Mouse (Mus musculus) spleen, postnatal 4 days (tissue): ENCODE data around the gene Dnm1.

ENCODE experiments used
- DNase-seq, 2 experiments: peaks; one replicate each; pipeline ENCODE4 v3.0.0; 2022; ENCODE audit warnings: low spot score in 2 of 2

Gene Dnm1

DNA sequence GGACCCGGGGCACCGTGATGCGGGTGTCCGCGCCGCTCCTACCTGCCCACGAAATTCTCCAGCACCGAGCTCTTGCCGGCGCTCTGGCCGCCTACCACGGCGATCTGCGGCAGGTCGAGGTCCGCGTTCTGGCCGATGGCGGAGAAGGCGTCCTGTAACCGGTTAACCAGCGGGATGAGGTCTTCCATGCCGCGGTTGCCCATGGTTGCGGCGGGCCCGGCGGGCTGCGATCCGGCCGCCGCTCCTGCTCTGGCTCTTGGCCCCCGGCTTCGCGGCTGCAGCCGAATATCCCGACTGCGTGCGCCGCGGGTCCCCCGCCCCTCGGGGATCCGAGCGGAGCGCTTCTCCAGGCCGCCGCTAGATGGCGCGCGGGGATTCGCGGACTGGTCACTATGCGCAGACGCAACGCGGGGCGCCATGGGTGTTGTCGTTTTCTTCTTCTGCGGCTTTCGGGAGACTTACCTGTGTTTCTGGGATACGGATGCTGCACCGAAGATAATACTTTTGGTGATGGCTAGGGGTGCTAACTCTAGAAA, at the start of gene Dnm1:
Gene Dnm1 (minus strand): TSS at position 332 of the 536 bp plus-strand sequence.
- peak; percentile 87 to 98 for DNase-seq

DNA sequence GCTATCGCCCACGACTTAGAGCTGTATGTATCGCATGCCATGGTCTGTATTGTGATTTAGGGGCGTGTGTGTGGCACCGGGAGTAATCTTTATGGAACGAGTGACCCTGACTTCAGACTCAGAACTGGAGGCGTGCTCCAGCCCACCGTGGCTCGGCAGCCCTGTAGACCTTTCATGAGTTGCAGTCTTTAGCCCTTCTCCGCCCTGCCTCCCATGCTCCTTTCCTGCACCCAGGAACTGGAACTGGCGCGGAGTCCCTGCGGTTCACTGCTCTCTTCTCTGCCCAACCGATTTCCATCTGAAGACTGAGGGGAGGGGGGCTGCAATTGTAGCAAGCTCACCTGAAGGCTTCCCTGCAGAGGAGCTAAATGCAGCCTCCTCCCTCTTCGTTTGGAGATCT, 43.6 kb upstream of the Dnm1 start:
- DNase-seq, result no peak

DNA sequence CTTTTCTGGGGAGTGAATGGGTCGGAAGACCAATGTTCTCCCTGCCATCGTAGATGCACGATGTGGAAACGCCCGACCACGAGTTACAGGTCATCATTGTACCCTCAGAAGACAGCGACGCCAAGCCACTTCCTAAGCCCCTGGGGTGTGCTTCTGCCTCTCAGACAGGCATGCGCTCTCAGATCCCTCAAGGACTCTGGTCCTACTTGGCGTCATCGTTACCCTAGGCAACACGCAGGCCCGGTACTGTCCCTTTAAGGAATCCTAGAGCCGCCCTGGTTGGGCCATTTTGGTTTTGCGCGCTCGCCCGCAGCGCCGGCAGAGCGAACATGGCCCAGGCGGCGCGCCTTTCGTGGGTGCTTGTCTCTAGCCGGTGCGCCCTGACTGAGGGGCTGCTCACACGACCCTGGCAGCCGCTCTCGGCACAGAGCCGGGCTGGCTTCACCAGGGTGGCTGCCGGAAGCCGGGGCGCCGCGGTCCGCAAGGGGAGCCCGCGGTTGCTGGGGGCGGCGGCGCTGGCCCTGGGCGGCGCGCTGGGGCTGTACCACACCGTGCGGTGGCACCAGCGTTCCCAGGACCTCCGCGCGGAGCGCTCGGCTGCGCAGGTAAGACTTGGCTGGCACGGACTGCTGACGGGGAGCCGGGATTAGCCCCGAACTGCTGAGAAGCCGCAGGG, 42.9 kb upstream of the Dnm1 start:
- peak; percentile 79 to 89 for DNase-seq

DNA sequence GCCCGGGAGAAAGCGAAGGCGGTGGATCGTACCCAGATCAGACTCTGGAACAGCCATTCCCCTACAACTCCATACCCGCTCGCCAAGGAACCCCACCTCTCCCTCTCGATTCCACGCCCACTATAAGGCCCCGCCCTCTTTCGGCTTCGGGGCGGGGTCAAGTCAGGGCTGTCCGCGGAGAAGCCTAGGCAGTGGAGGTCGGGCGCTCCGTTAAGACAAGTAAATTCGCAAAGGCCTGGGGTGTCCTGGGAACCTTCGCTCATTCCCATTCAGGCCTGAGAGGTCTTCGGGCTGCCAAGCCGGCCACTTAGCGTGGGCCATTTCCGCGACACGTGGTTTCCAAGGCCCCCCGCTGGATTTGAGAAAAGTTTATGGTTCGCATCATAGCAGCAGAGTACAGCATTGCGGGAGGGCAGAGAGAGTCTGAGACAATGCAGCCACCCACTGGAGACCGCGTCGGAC, 42.4 kb upstream of the Dnm1 start, which contains the start of gene Ptges2:
Gene Ptges2 (plus strand): TSS at position 413 of the 462 bp plus-strand sequence.
- DNase-seq, result peak; percentile 93 to 95

DNA sequence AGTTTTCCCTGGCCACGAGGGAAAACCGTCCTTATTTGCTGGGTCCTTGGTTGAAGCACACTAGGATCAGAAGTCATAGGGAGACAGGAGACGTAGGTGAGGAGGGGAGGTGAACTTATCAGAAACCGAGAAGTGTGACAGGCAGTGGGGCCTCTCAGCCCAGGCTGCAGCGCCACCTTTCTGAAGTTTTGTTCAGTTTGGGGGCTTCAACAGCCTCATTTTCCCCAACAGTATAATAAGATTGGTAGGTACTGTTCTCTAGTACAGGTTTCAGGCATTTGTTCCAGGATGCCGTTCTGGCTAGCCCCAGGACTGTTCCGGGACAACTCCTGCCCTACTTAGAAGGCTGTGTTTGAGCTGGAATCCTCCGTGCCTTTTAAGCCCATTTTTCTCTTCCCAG, 41.8 kb upstream of the Dnm1 start:
- DNase-seq, result peak; percentile 59 to 76

DNA sequence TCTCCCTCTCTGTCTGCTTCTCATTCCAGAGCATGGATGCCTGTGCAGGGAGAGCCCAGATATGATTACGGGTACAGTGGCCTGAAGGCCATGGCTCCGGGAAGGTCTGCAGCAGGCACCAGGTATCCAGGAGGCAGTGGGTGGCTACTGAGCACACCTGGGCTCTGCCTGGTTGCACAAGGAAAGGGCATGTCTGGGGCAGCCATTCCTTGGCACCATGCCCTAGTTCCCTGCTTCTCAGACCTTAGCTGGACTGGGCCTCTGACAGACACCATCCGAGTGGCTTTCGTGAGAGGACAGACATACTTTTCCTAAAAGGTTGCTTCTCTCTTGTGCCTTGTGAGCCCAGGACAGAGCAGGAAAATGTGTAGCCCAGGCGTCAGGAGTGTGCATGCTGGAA, 38.9 kb upstream of the Dnm1 start:
- no peak for DNase-seq

DNA sequence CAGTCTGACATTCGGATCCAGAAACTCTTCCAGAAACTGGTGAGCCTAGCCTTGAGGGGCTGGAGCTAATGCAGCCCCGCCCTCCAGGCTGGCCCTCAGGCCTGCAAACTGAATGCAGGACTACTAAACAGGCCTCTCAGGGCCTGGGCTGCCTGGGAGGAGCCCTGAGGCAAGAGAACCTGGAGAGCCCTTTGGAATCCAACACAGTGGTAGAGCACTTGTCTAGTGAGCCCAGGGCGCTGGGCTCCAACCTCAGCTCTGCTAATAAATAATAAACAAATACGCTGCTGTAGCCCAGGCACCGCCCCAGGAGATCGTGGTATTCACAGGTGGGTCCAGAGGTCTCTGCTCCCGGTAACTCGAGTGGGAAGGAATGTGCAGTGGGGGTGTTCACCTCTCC, 37.7 kb upstream of the Dnm1 start:
- DNase-seq, result no peak

DNA sequence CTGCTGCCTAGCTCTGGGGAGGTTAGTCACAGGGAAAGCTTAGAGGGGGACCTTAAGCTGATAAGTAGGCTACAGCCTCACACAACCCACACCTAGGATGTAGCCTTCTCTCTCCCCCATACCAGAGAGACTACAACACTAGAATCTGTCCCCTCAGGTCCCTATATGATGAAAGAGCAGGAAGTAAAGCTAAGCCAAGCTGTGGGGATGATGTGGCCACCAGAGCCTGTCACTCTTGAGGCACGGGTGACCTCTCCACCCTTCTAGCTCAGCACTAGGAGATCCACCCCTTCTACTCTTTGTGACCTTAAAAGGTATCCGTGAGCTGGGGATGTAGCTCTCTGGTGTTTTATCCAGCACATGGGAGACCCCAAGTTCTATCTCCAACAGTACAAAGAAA, 36.0 kb upstream of the Dnm1 start:
- no peak for DNase-seq

DNA sequence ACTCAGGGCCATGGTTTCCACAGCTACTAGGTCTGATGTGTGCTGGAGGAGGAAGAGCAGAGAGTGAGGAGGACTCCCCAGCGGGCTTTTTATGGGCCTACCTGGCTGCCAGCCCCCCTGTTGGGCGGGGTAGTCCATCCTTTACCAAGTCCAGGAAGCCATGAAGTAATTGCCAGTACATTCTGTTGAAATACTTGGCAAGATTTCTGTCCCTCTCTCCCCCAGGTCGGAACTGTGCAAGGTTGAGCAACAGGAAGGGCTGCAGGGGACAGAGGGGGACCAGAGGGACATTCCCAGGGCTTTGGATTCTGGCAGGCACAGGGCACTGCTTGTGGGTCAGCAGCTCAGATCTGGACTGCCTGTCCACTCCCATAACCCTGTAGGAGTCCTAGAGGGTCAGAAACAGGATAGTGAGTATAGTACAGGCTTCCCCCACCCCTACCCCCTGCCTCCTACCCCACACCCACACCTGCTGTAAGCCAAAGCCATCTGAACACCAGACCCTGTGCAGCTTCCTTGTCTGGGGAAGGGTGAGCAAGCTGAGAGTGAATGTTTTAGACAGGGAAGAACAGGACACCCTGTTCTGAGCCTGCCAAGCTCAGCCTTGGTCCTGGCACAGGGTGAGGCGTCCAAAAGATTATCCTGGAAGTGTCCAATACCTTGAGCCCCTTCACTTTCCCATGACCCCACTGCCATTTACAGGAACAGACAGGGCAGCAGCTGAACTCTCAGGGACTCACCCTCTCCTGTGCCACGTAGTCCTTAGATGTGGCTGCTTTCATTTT, 34.8 kb upstream of the Dnm1 start, which contains the start of gene Lcn2:
Gene Lcn2 (minus strand): TSS at position 547 of the 785 bp plus-strand sequence.
- no peak for DNase-seq

DNA sequence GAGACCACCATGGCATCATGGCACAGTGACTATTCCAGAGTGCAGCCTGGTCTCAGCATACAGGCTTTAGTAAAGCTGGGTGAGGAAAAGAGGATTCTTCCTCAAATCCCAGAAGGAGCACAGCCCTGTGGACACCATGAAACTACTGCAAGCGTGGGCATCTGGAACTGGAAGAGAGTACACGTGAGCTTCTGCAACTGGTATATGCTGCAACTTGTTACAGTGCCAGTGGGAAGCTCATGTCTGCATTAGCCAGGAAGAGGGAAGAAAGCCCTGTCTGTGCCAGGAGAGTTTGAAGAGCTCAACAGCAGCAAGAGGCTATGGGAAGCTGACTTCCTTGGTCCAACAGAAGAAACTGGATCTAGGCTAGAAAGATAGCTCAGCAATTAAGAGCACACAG, 29.6 kb upstream of the Dnm1 start:
- DNase-seq, result no peak

DNA sequence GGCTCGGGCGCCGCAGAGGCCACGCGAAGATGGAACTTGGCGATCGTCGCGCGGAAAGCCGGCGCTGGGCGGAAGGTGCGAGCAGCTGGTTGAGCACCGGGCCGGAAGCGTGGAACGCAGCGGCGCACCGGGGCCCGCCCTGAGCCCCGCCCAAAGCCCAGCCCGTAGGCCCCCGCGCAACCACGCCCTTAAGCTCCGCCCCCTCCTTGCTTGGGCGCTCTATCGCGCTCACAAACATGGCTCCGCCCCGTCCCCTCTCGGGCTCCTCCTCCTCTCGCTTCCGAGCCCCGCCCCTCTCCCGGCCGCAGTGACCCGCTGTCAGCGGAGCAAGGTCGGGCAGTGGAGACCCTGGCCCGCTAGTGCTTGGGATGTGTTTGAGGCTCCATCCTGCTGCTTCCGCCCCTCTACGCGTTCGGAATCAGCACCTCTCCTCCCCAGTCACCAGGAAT, 28.7 kb upstream of the Dnm1 start, which contains the start of gene 1110008P14Rik:
Gene 1110008P14Rik (minus strand): TSS at position 164 of the 449 bp plus-strand sequence.
- DNase-seq, result peak; percentile 98 to 99

DNA sequence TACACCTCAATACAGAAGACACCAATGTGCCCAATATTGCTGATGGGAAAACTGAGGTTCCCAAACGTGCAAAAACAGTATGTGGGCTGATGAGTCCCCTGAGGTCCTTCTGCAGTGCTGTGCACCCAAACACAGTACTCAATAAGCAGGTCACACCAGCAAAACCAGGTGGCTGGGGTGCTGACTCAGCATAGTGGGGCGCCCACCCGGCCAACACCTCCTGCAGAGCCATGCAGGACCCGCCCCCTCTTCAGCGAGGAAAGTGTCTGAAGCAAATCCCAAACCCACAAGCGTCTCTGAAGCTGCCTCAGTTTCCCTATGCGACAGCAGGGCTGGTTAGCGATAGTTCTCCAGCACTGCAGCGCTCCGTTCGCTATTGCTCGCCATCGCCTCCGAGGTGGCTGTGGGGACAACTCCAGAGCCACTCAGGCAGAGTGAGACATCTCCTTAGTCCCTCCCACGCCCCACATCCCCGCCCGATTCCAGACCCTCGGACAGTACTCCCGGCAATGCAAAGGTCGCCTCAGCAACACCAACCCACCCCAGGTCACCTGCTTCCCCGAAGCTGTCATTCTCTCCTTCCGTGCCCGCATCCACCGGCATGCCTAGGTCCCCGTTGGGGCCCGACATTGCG, 28.1 kb upstream of the Dnm1 start:
- peak in 1 of 2 experiments; percentile 42 for DNase-seq

DNA sequence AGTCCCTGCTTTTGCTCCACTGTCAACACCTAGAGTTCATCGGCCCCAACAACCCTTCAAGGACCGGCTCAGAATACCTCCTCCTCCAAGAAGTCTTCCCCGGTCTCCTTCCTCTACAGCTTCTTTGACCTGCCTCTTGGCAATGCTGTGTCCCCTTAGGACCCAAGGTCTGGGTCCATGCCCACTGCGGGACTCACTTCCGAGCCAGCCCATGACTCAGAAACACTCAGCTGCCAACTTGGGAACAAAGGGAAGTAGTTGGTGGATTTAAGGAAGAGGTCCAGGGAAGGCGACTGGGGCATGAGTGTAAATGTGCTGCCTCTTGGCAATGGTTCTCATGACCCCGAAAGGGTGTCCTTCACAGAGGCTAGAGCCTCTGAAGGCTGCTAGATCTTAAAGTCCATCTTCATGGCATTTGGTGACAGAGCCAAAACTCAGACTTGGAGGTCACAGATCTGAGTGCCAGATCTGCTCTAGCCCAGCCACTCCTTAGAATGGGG, 26.9 kb upstream of the Dnm1 start:
- no peak for DNase-seq

DNA sequence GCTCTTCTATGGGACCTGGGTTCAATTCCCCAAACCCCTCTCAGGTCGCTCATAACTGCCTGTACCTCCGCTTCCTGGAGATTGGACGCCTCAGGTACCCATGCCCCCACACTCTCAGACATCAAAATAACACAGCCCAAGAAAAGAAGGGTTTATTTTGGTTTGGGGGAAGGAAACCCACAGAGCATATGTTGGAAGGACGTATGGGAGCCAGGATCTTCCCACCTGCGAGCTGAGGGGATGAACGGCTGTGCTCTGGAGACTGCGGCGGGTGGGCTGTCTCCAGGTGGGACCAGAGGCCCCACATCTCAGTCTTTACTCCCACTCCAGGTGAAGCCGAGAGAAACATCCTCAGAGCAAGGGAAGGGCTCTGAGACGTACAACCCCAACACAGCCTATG, 23.8 kb upstream of the Dnm1 start:
- no peak for DNase-seq

DNA sequence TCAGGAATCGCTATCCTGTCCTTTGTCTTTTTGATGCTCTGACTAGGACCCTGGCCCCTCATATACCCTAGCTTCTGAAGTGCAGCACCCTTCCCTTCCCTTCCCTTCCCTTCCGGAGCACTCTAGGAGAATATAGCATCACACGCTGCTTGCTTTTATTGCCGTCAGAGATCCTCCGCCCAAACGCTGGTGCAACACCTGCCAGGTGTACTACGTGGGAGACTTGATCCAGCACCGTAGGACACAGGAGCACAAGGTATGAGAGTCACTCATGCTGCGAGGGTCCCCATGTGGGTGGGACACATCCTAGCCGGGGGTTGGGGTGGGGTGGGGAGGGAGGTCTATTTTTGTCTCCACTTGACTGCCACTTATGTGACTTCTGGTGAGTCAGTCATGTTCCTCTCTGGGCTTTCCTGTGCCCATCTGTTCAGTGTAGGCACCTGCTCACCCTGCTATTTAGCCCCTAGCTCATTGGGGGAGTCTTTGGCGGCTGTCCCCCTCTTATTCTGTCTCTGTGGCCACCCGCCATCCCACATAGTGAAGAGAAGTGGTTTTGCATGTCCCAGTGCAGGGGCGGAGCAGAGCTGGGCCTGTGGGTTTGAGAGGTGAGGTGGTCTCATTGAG, 22.3 kb upstream of the Dnm1 start:
- no peak for DNase-seq

DNA sequence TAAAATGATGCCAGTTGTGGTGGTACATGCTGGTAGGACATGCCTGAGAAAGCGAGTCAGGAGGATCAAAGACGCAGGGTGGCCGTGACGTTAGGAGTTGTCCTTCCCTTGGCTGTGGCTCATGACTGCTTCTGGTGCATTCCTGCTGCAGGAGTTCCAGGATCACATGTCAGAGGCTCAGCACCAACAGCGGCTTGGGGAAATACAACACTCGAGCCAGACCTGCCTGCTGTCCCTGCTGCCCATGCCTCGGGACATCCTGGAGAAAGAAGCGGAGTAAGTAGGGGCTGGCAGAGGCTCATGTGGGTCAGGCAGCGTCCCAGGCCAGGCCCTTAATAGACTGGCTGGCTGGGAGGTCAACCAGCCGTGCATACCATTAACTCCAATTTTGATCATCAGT, 21.1 kb upstream of the Dnm1 start:
- no peak for DNase-seq

DNA sequence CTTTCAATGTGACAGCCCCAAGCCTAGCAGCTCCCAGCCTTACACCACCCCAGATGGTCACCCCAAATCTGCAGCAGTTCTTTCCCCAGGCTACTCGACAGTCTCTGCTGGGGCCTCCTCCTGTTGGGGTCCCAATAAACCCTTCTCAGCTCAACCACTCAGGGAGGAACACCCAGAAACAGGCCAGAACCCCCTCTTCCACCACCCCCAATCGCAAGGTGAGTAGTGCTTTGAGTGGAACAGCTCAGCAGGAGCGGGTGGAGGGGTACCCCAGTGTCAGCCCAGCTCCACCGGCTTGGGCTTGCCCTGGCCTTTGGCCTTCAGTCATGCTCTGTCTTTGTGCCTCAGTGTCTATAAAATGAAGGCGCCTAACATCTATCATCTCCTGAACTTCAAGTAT, 14.2 kb upstream of the Dnm1 start:
- no peak for DNase-seq

DNA sequence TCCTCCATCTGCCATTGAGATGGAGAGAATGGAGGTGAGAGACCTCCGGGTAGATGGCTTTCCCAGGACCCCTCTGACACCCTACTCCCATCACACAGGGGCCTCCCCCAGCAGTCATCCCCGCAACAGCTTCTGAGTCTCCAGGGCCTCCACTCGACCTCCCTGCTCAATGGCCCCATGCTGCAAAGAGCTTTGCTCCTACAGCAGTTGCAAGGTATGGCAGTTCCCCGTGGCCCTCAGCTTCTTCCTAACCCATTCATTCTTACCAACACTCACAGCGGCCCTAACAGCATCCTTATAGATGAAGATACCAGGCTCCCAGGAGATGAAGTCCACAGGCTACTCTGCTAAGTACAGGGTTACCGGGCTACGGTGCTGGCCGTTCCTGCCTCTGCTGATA, 11.0 kb upstream of the Dnm1 start:
- DNase-seq, result no peak

DNA sequence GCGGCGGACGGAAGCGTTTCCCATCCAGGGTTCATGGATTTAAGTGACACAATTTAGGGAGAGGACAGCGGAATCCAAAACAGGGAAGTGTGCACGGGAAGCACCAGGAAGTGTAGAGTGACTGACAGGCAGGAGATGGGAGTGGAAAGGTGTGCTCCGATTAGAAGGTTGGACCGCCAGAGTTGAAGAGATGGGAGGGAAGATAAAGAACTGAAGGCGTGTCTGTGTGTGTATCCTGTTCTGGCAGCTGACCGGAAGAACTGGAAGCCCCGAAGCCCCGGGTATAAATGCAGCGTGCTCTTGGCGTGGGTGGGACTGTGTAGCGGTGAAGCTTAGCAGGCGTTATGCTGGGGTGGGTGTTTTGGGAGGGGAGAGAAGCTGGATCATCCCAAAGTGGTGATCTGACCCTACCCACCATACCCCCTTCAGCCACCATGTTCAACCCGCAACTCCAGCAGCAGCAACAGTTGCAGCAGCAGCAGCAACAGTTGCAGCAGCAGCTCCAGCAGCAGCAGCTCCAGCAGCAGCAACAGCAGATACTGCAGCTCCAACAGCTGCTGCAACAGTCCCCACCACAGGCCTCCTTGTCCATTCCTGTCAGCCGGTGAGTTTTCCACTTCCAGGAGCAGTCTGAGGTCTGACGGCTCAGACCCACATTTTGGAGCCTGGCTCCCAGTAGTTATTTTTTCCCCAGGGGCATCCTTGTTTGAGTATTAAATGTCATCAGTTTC, 10.4 kb upstream of the Dnm1 start:
- DNase-seq, result peak in 1 of 2 experiments; percentile 41

DNA sequence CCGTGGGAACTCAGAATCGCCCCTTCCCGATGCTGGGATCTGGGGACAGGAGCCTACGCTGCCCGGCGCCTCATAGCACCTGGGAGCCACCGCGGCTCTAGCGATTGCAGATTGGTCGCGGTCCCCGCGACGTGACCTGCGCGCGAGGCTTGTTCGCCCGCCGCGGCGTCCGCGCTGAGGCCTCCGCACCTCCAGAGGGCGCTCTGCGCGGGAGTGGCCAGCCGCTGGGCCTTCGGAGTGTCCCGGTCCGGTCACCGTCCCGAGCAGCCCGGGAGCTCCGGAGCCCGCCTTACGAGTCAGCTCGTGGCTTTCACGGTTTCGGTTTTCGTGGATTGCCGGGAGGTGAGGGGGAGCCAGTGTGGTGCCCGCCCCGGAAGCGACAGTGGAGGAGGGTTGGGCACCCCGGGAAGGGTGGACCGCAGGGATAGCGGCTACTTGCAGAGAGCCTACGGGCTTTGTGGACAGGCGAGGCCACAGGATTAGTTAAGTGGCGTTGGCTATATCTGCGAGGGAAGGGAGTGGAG, 9.7 kb upstream of the Dnm1 start:
- DNase-seq, result peak; percentile 93 to 98
